Mouse (Mus musculus) adrenal gland, postnatal 0 days (tissue): Measurements from ENCODE around the gene Acot8. TPM values are rescaled to one million over a fixed set of nuclear protein-coding genes. Genes with fewer than 3 reads are reported as not detected.

ENCODE experiments used
- polyA plus RNA-seq: library from polyadenylated mRNA; unstranded; fragments of >200 nt; fragmentation: Nextera tagmentation; extraction: Ambion mirVana; gene quantifications from 2 replicates; pipeline ENCODE4 v1.2.1, GENCODE M21; 2015

Acot8 gene
- polyA plus RNA-seq = 15.9 and 18.7 TPM in 2 replicates

GRCm38 (mm10) chr2:164804533-164805331, at the start of gene Acot8, which contains the start of gene Zswim3:
Gene Acot8 (minus strand): TSS chr2:164804882.
Gene Zswim3 (plus strand): TSS chr2:164805098.

GRCm38 (mm10) chr2:164833314-164833959, 28.8 kb upstream of the Acot8 start, which contains the start of gene Neurl2:
Gene Neurl2 (minus strand): TSS chr2:164833456.

GRCm38 (mm10) chr2:164832748-164833301, 28.1 kb upstream of the Acot8 start, which contains the start of gene Ctsa:
Gene Ctsa (plus strand): TSS chr2:164832873.

GRCm38 (mm10) chr2:164828437-164828836, 23.8 kb upstream of the Acot8 start, which contains the start of gene Spata25:
Gene Spata25 (minus strand): TSS chr2:164828537.

GRCm38 (mm10) chr2:164822636-164823165, 18.0 kb upstream of the Acot8 start, which contains the start of gene Zswim1:
Gene Zswim1 (plus strand): TSS chr2:164822686.

GRCm38 (mm10) chr2:164785481-164786387, 18.9 kb downstream of the Acot8 start, which contains the start of gene Snx21:
Gene Snx21 (plus strand): TSS chr2:164785823.

GRCm38 (mm10) chr2:164779481-164780086, 25.1 kb downstream of the Acot8 start, which contains the start of gene Tnnc2:
Gene Tnnc2 (minus strand): TSS chr2:164779967.

GRCm38 (mm10) chr2:164769258-164770037, 35.2 kb downstream of the Acot8 start, which contains the start of gene Ube2c:
Gene Ube2c (plus strand): TSS chr2:164769898.

GRCm38 (mm10) chr2:164745843-164746479, 58.7 kb downstream of the Acot8 start, which contains the start of the genes Wfdc3 and Dnttip1:
Gene Wfdc3 (minus strand): TSS chr2:164745931.
Gene Dnttip1 (plus strand): TSS chr2:164745983.

Other genes starting within 250 kb of the Acot8 start
- 3.7 and 24.5 TPM in 2 replicates for gene Wfdc2, start 242.5 kb downstream of the Acot8 start, polyA plus RNA-seq
- not detected in 2 replicates for gene Spint3, start 231.4 kb downstream of the Acot8 start, polyA plus RNA-seq
- gene Wfdc6a, start 219.4 kb downstream of the Acot8 start, polyA plus RNA-seq = 2.2 TPM in 2 replicates
- gene Eppin, start 211.3 kb downstream of the Acot8 start, polyA plus RNA-seq = 0.18 TPM in 1 of 2 replicates, not detected in the other
- not detected in 2 replicates for gene Wfdc6b, start 191.4 kb downstream of the Acot8 start, polyA plus RNA-seq
- gene Wfdc8, start 191.3 kb downstream of the Acot8 start, polyA plus RNA-seq = 0.26 TPM in 1 of 2 replicates, not detected in the other
- gene Wfdc16, start 166.1 kb downstream of the Acot8 start, polyA plus RNA-seq = not detected in 2 replicates
- gene Wfdc10, start 148.8 kb downstream of the Acot8 start, polyA plus RNA-seq = 0.33 TPM in 1 of 2 replicates, not detected in the other
- not detected in 2 replicates for gene Wfdc9, start 148.3 kb downstream of the Acot8 start, polyA plus RNA-seq
- not detected in 2 replicates for gene Wfdc11, start 130.8 kb downstream of the Acot8 start, polyA plus RNA-seq
- 0.21 and 0.61 TPM in 2 replicates for gene Wfdc13, start 119.8 kb downstream of the Acot8 start, polyA plus RNA-seq
- gene Spint4, start 106.4 kb downstream of the Acot8 start, polyA plus RNA-seq = not detected in 2 replicates
- gene Spint5, start 89.6 kb downstream of the Acot8 start, polyA plus RNA-seq = not detected in 2 replicates
- 0.30 and 0.70 TPM in 2 replicates for gene Wfdc3, start 59.0 kb downstream of the Acot8 start, polyA plus RNA-seq
- gene Dnttip1, start 58.9 kb downstream of the Acot8 start, polyA plus RNA-seq = 52.3 and 62.8 TPM in 2 replicates
- gene Ube2c, start 35.0 kb downstream of the Acot8 start, polyA plus RNA-seq = 79.0 and 81.0 TPM in 2 replicates
- 19.4 and 89.9 TPM in 2 replicates for gene Tnnc2, start 24.9 kb downstream of the Acot8 start, polyA plus RNA-seq
- gene Snx21, start 19.1 kb downstream of the Acot8 start, polyA plus RNA-seq = 34.8 and 51.2 TPM in 2 replicates
- gene Zswim3, start 216 bp upstream of the Acot8 start, polyA plus RNA-seq = 4.1 and 4.6 TPM in 2 replicates
- gene Zswim1, start 17.8 kb upstream of the Acot8 start, polyA plus RNA-seq = 7.9 and 12.0 TPM in 2 replicates
- gene Spata25, start 23.7 kb upstream of the Acot8 start, polyA plus RNA-seq = not detected in 2 replicates
- gene Ctsa, start 28.0 kb upstream of the Acot8 start, polyA plus RNA-seq = 120 and 175 TPM in 2 replicates
- gene Neurl2, start 28.6 kb upstream of the Acot8 start, polyA plus RNA-seq = 6.9 and 7.3 TPM in 2 replicates
- 15.2 and 19.5 TPM in 2 replicates for gene Pltp, start 52.8 kb upstream of the Acot8 start, polyA plus RNA-seq
- gene Pcif1, start 74.4 kb upstream of the Acot8 start, polyA plus RNA-seq = 65.8 and 77.0 TPM in 2 replicates
- 5.2 and 6.4 TPM in 2 replicates for gene Zfp335, start 106.9 kb upstream of the Acot8 start, polyA plus RNA-seq
- 1.8 and 2.3 TPM in 2 replicates for gene Mmp9, start 135.9 kb upstream of the Acot8 start, polyA plus RNA-seq
- 1.0 and 2.0 TPM in 2 replicates for gene Slc12a5, start 155.9 kb upstream of the Acot8 start, polyA plus RNA-seq
- 23.1 and 27.8 TPM in 2 replicates for gene Ncoa5, start 230.0 kb upstream of the Acot8 start, polyA plus RNA-seq